Mouse (Mus musculus): ENCODE measurements around the gene Psmg1. TPM values are rescaled to one million over a fixed set of nuclear protein-coding genes. Genes with fewer than 3 reads are reported as not detected.
A peak's percentile ranks its signal among the peaks of the same experiment; 100 is the strongest.
"Not testable (repeated sequence)": the region's sequence is repeated elsewhere in the genome, so short reads cannot be mapped to it uniquely, and the experiment has no call there.

Gene Psmg1
- total RNA-seq (2021) = 10 to 100 TPM; 25.5 to 27.3 TPM
- long read RNA-seq, experiment 1, transcript Psmg1-201 (7 exons, 1,044 nt) = major isoform, 26 of 27 reads
- long read RNA-seq, experiment 1, partial matches to known transcripts = 1 of 27 reads
- long read RNA-seq, experiment 1, other reads (novel, unspliced or antisense) = 0 of 27 reads
- long read RNA-seq, experiment 2, transcript Psmg1-201 (7 exons, 1,044 nt) = major isoform, 23 of 23 reads
- long read RNA-seq, experiment 2, partial matches to known transcripts = 0 of 23 reads
- long read RNA-seq, experiment 2, other reads (novel, unspliced or antisense) = 0 of 23 reads

DNA sequence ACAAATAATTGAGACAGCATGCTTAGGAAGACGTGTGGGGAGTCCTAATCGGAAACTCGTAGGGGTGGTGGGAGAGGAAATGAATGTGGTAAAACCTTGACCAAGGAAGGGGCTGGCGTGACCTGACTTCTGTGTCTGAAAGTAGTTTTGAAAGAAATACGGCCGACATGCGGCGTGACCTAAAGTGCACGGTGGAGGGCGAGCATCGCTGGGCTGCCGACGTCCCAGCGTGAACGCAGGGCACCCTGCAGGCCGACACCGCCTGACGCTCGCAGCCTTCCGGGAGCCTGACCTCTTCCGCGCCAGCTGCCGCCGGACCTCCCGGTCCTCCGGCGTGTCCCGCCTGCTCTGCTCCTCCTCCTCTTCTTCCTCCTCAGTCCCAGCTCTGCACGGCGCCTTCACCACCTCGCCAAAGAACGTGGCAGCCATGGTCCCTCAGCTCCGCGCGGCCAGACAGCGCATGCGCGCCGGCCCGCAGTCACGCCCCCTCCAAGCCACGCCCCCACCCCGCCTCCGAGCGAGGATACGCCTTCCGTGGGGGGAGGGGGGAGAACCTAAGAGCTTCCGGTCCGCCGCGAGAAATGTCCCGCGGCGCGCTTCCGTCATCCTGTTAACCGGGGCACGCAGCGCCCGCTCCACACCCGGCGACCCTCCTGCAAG lies at the start of gene Psmg1:
Gene Psmg1 (minus strand): TSS at position 499 of the 660 bp plus-strand sequence.
- peak; percentile 95 to 99 for DNase-seq

DNA sequence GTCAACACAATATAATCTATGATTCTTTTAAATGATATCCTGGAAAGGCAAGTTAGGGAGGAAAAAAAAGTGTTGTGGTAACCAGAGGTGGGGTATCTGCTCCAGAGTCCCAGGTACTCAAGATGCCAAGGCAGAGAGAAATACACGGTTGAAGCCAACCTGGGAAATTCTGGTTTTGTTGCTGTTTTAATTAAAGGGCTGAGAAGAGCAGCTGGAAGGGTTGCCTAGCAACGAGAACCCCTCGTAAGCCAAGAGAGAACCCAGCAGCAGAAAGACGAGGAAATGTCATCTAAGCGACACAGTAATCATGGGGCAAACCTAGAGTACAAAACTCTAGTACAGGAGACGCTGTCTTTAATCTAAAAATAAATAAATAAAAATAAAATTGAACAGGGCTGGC lies 48.8 kb upstream of the Psmg1 start:
- DNase-seq = no peak

DNA sequence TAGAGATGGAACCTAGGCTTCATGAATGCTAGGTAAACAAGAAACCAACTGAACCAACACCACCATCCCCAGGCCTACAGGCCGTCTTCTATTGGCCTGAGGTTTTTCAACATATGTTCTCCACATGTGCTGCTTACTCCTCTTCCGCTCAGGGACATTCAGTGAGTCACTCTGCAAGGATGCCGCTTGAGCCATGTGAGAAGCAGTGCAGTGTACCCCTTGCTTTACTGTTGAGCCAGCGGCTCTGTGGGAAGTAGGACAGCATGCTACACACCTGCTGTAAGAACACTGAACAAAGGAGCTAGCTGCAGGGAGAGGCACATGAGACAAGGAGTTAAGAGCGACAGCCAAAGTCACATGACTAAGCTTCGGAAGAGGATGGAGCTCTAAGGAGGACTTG lies 43.7 kb upstream of the Psmg1 start:
- DNase-seq = no peak

DNA sequence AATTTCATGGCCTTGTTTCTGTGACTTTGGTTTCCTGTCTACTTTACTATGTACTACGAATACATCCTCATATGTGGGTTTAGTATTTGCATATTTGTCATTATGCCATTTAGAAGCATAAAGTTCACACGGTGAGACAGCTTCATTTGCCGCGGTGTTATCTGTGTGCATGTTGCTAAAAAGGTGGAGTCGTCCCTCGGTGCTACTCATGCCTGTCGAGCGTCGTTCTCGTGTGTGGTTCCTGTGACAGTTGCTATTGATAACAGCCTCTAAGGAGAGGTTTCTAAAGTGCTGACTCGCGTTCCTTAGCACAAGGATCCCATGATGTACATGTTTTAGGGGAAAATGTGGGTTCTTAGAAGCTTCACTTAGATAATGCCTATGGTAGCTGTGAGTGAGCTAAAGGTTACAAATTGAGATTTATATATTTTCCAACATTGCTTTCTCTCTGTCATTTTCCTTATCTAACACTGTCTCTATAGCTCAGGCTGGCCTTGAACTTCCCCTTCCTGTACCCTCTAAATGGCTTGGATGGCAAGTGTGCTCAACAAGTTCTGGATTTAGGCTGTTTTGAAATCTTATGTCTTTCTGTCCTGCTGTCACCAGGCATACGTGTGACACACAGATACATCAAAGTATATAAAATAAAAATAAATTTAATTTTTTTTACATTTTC lies 41.7 kb upstream of the Psmg1 start:
- no peak for DNase-seq

DNA sequence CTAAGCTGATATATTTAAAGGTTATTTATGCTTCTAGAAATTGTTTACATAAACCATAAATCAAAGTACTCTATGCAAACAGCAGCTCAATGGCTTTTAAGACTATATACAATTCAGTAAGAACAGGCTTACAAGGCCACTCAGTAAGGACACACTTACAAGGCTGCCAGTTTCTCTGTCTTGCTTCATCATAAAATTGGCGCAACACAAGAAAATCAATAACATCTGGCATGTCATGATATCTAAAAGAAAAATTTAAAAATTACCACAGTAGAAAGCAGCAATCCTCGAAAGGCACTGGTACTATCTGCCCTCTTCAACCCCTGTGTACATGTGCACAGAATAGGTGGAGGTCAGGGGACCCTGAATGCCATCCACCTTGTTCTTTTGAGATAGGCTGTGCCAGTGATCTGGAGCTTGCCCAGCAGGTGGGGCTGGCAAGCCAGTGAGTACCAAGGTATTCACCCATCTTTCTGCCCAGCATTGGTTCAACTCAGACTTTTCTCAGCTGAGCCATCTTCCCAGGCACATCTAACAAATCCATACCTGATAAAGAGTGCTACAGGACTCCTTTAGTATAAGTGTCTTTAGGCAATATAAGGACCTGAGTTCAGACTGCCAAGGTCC lies 39.8 kb upstream of the Psmg1 start:
- DNase-seq = no peak

DNA sequence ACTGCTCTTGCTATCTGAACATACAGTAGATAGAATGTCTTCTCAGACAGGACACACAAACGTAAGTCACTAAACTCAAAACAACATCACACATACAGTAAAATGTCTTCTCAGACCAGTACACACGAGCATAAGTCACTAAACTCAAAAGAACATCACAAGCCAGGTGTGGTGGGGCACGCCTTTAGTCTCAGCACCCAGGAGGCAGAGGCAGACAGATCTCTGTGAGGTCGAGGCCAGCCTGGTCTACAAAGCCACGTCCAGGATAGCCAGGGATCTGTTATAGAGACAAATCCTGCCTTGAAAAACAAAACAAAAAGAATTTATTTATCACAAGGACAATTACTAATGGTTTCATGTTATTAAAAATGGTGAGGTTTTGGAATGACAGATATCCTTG lies 35.5 kb upstream of the Psmg1 start:
- no peak for DNase-seq

DNA sequence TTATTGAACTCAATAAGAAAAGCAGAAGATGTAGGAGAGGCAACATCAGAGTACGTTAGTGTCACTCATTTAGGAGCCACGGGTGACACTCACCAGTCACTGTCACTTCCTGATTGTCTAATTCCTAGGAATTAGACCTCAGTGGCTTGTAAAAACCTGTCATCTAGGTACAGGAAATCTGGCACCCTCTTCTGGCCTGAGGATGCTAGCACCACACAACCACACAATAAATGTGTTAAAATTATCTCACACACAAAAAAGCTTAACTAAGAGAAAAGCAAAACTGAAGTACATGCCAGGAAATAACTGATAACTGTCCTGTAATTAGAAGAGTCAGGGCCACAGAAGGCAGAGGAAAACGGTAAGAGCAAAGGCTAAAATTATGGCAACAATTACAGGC lies 34.5 kb upstream of the Psmg1 start:
- no peak for DNase-seq

DNA sequence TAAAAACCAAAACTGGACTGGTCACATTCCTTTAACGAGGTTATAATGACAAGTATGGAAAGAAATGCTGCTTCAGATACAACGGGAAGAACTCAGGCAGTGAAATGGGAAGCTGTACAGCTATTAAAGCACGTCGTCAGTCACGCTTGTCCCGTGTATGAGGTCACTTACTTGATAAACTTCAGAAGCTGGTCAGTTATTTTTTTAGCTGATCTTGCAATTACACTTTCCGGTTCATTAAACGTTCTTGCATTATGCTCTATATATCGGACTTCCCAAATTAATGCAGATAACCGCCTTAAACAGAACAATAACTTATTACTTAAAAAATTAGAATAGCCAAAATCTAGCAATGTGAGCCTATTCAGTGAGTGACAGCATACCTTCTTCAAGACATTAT lies 30.3 kb upstream of the Psmg1 start:
- no peak for DNase-seq

DNA sequence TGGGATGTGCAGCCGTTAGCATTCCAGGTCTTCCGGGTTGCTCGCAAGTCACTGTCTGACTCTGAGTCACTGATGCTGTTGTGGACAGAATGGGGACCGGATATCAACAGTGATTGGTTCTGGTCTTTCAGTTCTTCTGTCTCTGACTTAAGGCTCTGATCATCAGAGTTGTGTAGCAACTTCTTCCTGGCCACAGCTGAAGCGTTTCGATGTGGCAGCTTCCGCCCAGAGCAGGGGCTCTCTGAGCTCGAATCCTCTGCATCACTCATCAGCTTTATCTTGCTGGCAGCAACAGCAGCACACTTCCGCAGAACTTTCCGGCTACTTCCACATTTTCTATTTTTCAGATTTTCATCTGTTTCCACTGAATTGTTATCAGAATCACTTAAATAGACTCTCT lies 18.4 kb upstream of the Psmg1 start:
- DNase-seq = not testable (repeated sequence)

DNA sequence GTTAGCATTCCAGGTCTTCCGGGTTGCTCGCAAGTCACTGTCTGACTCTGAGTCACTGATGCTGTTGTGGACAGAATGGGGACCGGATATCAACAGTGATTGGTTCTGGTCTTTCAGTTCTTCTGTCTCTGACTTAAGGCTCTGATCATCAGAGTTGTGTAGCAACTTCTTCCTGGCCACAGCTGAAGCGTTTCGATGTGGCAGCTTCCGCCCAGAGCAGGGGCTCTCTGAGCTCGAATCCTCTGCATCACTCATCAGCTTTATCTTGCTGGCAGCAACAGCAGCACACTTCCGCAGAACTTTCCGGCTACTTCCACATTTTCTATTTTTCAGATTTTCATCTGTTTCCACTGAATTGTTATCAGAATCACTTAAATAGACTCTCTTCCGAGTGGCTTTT lies 13.5 kb upstream of the Psmg1 start:
- DNase-seq = not testable (repeated sequence)

DNA sequence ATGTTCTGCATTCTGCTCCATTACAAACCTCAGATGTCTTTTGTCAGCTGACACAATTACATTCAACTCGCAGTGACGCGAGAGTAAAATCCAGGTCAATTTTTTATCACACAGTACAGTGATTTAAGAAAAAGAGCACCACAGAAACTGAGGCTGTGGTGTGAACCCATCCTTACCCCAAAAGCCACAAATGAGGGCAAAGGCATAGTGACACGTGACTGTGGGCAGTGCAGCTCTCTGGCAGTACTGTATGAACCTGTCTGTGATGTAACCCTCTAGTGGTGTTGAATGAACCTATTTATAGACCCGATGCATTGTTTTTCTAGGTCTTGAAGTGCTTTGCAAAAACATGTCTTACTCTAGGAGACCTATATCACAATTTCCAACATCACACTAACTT lies 8.5 kb upstream of the Psmg1 start:
- peak; percentile 31 to 47 for DNase-seq

DNA sequence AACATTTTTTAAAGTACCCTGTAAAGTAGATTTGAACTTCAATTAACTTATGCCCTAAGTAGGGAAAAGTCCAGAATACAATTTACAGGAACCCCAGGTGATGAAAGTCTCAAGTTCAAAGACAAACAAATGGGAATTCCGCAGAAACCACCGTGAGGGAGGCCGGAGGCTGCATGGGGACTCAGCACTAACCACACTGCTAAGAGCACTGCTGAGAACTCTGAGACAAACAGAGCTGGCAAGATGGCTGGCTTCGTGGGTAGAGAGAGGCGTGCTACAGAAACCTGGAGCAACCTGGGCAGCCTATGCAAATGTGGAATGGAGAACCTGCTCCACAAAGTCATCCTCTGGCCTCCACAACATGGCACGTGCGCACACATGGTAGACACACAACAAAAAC lies 5.4 kb upstream of the Psmg1 start:
- DNase-seq = no peak

DNA sequence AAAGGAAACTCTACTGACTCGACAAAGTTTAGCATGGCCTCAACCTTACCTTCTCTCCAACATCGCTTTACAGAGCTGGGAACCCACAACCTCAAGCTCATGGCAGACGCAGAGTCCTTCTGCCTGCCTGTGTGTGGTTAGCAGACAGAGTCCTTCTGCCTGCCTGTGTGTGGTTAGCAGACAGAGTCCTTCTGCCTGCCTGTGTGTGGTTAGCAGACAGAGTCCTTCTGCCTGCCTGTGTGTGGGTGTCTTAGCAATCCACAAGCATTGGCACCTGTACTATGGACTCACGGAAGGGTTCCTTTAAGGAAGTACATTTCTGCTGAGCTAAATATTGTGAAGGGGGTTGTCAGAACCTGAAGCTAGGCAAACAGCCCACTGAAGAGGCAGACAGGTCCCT lies 3.8 kb upstream of the Psmg1 start:
- DNase-seq = not testable (repeated sequence)

DNA sequence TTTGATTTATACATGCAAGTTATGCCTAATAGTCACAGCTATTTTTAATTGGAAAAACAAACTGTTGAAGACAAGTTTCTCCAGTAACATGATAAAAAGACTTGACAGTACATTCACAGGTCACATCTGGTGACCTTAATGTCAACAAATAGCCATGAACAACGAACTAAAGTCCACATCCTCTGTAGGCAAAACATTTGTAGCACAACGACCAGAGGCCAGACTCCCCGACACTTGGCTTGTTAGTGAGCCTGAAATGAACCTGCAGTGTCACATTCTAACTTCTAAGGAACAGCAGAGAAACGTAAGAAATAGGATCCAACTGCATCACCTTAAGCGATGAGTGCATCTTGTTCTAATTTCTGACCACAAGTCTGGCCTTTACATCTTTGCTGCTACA lies 1.8 kb upstream of the Psmg1 start:
- no peak for DNase-seq

DNA sequence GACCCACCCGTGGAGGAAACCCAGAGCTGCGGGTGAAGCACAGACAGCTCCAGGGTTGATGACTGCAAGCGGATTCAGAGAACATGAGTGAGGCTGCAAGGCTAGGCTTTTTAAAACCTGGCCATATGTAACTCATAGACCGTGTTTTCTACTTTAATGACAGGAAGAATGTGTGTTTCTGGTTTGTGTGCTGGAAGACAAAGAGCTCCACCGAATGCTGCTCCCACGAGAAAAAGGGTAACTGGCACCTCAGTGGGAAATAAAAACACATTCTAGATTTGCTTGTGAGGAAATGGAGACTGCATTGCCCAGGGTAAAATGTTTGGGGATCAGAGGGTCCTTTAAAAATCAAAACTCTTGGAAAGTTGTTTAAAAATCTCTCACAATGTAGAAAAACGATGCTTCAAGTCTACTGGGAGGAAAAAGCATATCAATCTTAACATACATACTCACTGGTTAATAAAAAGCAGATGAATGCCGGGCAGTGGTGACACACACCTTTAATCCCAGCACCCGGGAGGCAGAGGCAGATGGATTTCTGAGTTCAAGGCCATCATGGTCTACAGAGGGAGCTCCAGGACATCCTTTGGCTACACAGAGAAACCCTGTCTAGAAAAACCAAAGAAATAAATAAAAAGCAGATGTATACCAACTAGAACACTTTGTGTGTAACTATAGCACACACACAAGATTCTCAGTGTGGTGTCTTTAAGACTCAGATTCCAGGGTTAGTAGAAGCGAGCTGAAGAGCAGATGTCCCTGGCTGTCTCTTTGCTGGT lies 551 bp upstream of the Psmg1 start:
- DNase-seq = peak in 1 of 2 experiments; percentile 18

DNA sequence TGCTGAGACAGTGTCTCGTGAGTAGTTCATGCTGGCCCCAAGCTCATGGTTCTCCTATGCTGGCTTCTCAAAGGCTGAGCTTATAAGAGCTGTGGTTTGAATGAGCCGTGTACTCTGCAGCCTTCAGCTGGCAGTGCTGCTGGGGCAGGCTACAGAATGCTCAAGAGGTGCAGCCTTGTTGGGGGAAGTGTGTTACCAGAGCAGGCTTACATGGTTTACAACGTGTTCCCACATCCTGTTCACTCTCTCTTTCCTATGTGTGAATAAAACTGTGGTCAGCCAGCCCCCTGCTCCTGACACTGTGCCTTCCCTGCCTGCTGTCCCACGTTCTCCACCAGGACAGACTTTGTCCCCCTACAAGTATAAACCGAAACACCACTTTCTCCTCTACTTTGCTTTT lies 5.8 kb downstream of the Psmg1 start:
- DNase-seq = no peak

DNA sequence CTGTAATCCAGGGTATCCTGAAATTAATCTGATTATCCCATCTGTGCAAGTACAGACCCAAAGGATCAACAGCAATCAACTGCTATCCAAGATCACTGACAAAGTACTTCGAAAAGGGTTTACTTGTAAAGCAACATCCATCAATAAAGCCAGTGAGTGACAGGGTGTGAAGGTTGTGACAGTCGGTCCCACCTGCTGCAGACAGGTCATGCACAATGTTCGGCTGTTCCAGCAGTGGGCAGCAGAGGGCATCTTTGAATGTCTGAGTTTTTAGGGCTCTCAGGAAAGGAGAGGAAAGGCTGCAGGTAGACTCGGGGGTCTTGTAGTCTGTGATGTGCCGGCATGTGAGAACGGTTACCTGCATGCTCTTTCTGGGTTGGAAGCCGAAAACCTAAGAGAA lies 7.2 kb downstream of the Psmg1 start:
- DNase-seq = no peak

DNA sequence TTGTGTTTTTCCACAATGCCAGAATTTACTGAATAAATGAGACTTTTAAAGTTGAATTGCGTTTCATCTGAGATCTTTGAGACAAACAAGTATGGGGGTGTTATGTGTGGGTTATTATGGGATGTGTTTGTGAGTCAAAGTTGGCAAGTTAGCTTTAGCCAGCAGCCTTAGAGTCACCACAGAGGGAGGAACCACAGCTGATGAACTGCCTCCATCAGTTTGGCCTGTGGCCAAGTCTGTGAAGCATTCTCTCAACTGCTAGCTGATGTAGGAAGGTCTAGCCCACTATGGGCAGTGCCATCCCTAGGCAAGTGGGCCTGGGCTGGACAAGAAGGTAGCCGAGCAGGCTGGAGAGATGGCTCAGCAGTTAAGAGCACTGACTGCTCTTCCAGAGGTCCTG lies 19.9 kb downstream of the Psmg1 start:
- no peak for DNase-seq

DNA sequence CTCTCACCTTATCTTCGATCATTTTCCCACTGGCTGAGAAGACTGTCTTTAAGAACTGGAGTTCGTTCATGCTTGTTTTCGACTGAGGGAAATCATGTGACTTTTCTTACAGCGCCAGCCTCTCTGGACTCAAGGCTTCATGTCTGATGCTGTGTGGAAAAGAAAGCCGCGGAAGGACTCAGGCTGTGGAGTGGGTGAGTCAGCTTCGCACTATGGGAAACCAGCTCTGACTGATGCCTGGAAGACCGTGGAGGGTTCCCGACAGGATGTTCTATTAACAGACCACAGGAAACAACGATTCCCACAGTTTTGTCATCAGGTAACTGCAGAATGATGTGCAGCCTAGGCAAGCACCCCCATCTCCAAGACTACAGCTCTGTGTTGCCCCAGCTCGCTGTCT lies 23.3 kb downstream of the Psmg1 start:
- DNase-seq = no peak

DNA sequence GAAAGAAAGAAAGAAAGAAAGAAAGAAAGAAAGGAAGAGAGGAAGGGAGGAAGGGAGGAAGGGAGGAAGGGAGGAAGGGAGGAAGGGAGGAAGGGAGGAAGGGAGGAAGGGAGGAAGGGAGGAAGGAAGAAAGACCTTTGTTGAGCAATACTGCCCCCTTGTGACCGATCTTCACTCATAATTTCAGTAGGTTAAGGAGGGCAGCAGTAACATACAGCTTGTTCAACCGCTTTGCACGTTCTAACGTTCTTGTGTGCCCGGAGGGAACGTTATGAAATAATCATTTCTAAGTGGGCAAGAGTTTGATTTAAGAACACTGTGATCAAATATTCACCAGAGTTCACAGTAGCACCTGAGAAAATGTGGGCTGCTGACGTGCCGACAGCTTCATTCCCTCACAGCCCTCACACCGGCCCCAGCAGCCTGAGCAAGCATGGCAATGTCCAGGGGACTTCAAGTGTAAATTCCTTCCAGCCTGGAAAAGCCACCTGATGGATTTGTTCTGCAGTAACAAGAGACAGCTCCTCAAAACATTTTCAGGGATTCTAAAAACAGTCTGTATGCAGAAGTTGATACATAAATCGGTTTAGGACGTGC lies 26.2 kb downstream of the Psmg1 start:
- peak in 1 of 2 experiments; percentile 70 for DNase-seq

DNA sequence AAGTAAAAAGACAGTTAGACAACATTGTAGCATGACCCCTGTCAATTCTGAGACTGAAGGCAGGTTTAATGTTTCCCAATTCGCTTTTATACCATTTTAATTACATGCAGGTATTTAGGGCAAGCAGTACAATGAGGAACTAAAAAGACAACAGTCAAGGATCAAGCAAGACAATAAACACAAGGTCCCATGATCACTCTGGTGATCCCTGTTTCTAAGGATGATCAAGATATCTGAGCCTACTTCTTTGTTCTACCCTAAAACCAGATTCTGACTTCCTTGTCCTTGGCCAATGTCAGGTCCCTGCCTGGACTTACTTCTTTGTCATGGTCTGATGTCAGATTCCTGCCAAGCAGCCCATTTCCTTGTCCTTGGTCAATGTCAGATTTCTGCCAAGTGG lies 29.3 kb downstream of the Psmg1 start:
- DNase-seq = not testable (repeated sequence)

DNA sequence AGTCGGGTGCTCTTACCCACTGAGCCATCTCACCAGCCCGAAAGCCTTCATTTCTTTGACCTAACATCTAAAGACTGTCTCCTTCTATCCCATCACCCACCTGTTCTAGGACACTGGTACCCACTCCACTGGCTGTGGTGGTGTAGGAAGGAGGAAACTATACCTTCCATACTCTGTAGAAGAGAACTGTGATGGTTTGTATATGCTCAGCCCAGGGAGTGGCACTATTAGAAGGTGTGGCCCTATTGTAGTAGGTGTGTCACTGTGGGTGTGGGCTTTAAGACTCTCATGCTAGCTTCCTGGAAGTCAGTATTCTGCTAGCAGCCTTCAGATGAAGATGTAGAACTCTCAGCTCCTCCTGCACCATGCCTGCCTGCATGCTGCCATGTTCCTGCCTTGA lies 30.1 kb downstream of the Psmg1 start:
- not testable (repeated sequence) for DNase-seq
